Mouse (Mus musculus): ENCODE measurements around the gene Cd93.

Gene Cd93

GRCm38 (mm10) chr2:148406160-148406970 is 37.0 kb downstream of the Cd93 start:
- peak; percentile 38 for DNase-seq (ENCODE audit: low read depth, low spot score)

GRCm38 (mm10) chr2:148404906-148405305 is 38.5 kb downstream of the Cd93 start:
- DNase-seq (ENCODE audit: low read depth, low spot score) = no peak

GRCm38 (mm10) chr2:148402227-148402626 is 41.1 kb downstream of the Cd93 start:
- DNase-seq (ENCODE audit: low read depth, low spot score) = no peak

- DNase-seq (ENCODE audit: low read depth, low spot score) = no peak
Observed at GRCm38 (mm10) chr2:148398901-148399685, 44.3 kb downstream of the Cd93 start.

GRCm38 (mm10) chr2:148397784-148398100 is 45.6 kb downstream of the Cd93 start:
- no peak for DNase-seq (ENCODE audit: low read depth, low spot score)

GRCm38 (mm10) chr2:148397015-148397783 is 46.2 kb downstream of the Cd93 start:
- no peak for DNase-seq (ENCODE audit: low read depth, low spot score)

GRCm38 (mm10) chr2:148396209-148396608 is 47.2 kb downstream of the Cd93 start:
- DNase-seq (ENCODE audit: low read depth, low spot score) = no peak

- peak; percentile 22 for DNase-seq (ENCODE audit: low read depth, low spot score)
Observed at GRCm38 (mm10) chr2:148395131-148396051, 48.0 kb downstream of the Cd93 start, which contains the start of gene Sstr4. Gene Sstr4, plus strand, starts transcription at chr2:148395344.

- DNase-seq (ENCODE audit: low read depth, low spot score) = no peak
Observed at GRCm38 (mm10) chr2:148393846-148394245, 49.5 kb downstream of the Cd93 start.

GRCm38 (mm10) chr2:148393149-148393548 is 50.2 kb downstream of the Cd93 start:
- no peak for DNase-seq (ENCODE audit: low read depth, low spot score)

- DNase-seq (ENCODE audit: low read depth, low spot score) = no peak
Observed at GRCm38 (mm10) chr2:148387652-148388581, 55.4 kb downstream of the Cd93 start.

- DNase-seq (ENCODE audit: low read depth, low spot score) = no peak
Observed at GRCm38 (mm10) chr2:148386927-148387326, 56.4 kb downstream of the Cd93 start.
